Mouse (Mus musculus) forebrain, embryonic 12.5 days (tissue): Measurements from ENCODE around the gene Slc25a43. TPM values are rescaled to one million over a fixed set of nuclear protein-coding genes. Genes with fewer than 3 reads are reported as not detected.

ENCODE experiments used
- ATAC-seq: fragments of 200-750 bp; cut with Nextera tagmentation; 2 replicates; pipeline ENCODE4 v1.8.0; 2017; ENCODE audit warnings: moderate TSS enrichment; ENCODE audit not compliant: low FRiP score
- H3K27ac ChIP-seq: fragments of 300-500 bp; sonication (generic); 2 replicates; pipeline ENCODE4 v1.5.1; 2016; ENCODE audit warnings: mild to moderate bottlenecking
- H3K27me3 ChIP-seq: fragments of 300-500 bp; sonication (generic); 2 replicates; pipeline ENCODE4 v1.6.1; 2016; ENCODE audit warnings: mild to moderate bottlenecking
- H3K36me3 ChIP-seq: fragments of 300-500 bp; sonication (generic); replicated peaks from 2 replicates; pipeline ENCODE4 v1.6.1; 2016; ENCODE audit warnings: mild to moderate bottlenecking
- H3K4me1 ChIP-seq: fragments of 300-500 bp; sonication (generic); 2 replicates; pipeline ENCODE4 v1.6.1; 2016
- H3K4me2 ChIP-seq: fragments of 300-500 bp; sonication (generic); 2 replicates; pipeline ENCODE4 v1.6.1; 2016; ENCODE audit warnings: mild to moderate bottlenecking, moderate library complexity
- H3K4me3 ChIP-seq: fragments of 300-500 bp; sonication (generic); replicated peaks from 2 replicates; pipeline ENCODE4 v1.5.1; 2016; ENCODE audit warnings: mild to moderate bottlenecking
- H3K9ac ChIP-seq: fragments of 300-500 bp; sonication (generic); 2 replicates; pipeline ENCODE4 v1.6.1; 2016; ENCODE audit warnings: mild to moderate bottlenecking
- H3K9me3 ChIP-seq: fragments of 300-500 bp; sonication (generic); 2 replicates; pipeline ENCODE4 v1.6.1; 2016
- WGBS: fragments of 180-500 bp; shearing (Covaris S2); methylation state at CpG from one replicate; pipeline ENCODE4 v1.1.7; 2016; 5-methylcytosine and 5-hydroxymethylcytosine counted together
- polyA plus RNA-seq: library from polyadenylated mRNA; unstranded; fragments of >200 nt; fragmentation: Nextera tagmentation; extraction: Ambion mirVana; gene quantifications from 2 replicates; pipeline ENCODE4 v1.2.1, GENCODE M21; 2016

The Slc25a43 gene
- polyA plus RNA-seq, 1 experiment from 2014 or later, result 0.86 TPM

GRCm38 (mm10) chrX:36758566-36758965 is 15.1 kb downstream of the Slc25a43 start:
- no peaks in the 10 kb centered on the region for H3K36me3 ChIP-seq
- no peaks in the 10 kb centered on the region for H3K9me3 ChIP-seq
- H3K27me3 ChIP-seq, result no peaks in the 10 kb centered on the region
- ATAC-seq, result no peak
- no peak overlapping the region for H3K4me2 ChIP-seq
- no peak overlapping the region for H3K4me3 ChIP-seq
- no peak overlapping the region for H3K27ac ChIP-seq
- H3K4me1 ChIP-seq, result peaks cover 14% of the 10 kb centered on the region
- no peak overlapping the region for H3K9ac ChIP-seq
- 63% methylated on average over 6 of the region's 6 CpGs for WGBS

DNA sequence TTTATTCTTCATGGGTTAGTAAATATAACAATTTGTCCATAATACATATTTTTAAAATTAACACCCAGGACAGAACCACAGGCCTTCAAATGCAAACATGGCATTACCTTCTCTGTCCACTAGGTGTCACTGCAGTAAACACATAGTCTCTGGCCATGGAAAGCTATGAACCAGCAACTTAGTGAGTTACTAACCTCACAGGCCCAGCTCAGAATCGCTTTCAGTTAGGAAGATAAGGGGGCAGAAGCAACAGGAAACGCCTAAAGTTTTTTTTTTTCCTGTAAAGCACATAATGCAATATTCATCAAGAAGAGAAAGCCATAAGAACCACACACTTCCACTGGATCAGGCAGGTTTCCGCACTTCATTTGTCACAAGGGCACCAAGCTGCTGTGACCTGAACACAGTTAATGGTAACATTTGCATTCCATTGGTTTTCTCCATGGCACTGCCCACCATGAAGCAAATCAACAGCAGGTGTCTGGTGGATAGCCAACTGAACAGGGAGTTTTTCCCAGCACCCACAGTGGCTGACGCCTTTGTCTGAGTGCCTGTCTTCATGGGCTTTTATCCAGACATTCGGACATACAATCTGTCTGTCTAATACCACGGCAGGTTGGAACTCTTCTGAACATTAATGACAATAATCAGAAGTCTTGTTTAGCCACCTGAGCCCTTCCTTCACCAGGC is 17.6 kb downstream of the Slc25a43 start:
- Histone ChIP-seq H3K4me1 (peaks cover 22% of the 10 kb centered on the region), H3K9me3 (no peaks in the 10 kb centered on the region), H3K27me3 (no peaks in the 10 kb centered on the region), H3K9ac (no peak overlapping the region), H3K36me3 (no peaks in the 10 kb centered on the region), H3K4me2 (peak overlapping the region; percentile 13), H3K27ac (peak overlapping the region; percentile 91), H3K4me3 (no peak overlapping the region)
- peak; percentile 40; the same call in 1 of the 2 replicates for ATAC-seq
- WGBS, result 41% methylated on average over 6 of the region's 6 CpGs

DNA sequence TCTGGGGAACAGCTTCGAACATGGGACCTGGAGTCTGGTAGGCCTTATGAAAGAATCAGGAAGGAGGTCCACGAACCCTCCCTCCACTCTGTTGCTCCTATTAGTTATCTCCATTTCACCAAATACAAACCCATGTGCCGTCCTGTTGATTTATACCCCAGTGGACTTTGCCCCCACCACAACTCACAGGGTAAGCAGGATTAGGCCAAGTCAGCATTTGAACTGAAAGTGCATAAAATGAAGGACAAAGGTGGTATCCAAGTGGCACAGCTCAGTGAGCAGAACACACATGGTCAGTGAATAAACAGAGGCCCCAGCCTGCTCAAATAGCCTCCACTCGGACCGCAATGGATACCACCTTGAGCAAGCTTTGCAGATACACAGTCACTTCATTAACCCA is 18.8 kb downstream of the Slc25a43 start:
- 0 out of 2 replicates have a peak overlapping the region, but pooled peaks have one; percentile 25 for H3K4me2 ChIP-seq
- no peaks in the 10 kb centered on the region for H3K36me3 ChIP-seq
- H3K9me3 ChIP-seq, result no peaks in the 10 kb centered on the region
- H3K27me3 ChIP-seq, result no peaks in the 10 kb centered on the region
- no peak overlapping the region for H3K4me3 ChIP-seq
- peak overlapping the region; percentile 91 for H3K27ac ChIP-seq
- WGBS, result 62% methylated on average over 5 of the region's 5 CpGs
- no peak for ATAC-seq
- peaks cover 22% of the 10 kb centered on the region for H3K4me1 ChIP-seq
- H3K9ac ChIP-seq, result no peak overlapping the region

DNA sequence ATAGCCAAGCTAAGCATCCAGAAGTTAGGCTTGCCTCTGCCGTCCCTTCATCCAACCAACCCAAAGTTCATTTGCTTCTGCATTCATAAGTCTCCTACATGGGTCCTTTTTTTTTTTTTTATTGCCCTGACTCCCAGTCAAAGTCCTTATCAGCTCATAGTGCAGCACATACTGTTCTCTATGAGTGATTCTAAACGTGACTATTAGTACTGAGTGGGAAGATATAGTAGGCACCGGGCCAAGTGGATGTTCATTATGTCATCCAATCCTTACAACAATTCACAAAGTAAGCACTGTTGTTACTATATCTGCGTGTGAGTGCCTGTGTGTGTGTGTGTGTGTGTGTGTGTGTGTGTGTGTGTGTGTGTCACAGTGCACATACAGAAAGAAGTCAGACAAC is 19.4 kb downstream of the Slc25a43 start:
- H3K27me3 ChIP-seq, result no peaks in the 10 kb centered on the region
- peaks cover 22% of the 10 kb centered on the region for H3K4me1 ChIP-seq
- H3K27ac ChIP-seq, result peak overlapping the region; percentile 91
- no peaks in the 10 kb centered on the region for H3K36me3 ChIP-seq
- 0 out of 2 replicates have a peak overlapping the region, but pooled peaks have one; percentile 2 for H3K4me3 ChIP-seq
- WGBS, result 50% methylated on average over 4 of the region's 4 CpGs
- H3K9me3 ChIP-seq, result no peaks in the 10 kb centered on the region
- peak overlapping the region; percentile 25 for H3K4me2 ChIP-seq
- no peak overlapping the region for H3K9ac ChIP-seq
- no peak for ATAC-seq

DNA sequence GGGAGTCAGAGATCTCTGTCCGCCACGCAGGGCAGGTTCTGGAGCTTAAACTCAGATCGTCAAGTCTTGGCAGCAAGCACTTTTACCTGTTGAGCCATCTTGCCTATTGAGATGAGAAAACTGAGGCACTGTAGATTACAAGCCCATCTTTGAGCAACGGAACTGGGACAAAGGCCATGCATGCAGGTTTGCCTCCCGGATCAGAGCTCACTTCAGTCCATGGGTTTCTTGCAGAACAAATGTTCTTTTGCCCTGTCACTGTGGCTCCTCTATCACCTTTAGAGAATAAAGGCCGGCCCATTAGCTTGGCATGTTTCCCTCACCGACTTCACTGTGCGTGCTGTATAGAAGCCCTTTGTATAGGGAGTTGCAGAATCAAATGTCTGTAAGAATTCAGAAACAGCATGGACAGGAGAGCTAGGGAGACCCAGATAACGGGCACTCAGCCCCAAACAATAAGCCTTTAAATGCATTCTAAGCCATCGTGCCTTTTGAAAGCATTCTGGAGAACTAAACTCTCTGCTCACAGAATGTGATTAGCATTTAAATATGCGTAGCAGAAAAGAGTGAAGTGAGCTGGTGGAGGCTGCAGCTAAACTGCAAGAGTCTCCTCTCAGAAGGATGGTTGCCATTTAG is 20.0 kb downstream of the Slc25a43 start:
- Histone ChIP-seq H3K4me2 (peak overlapping the region; percentile 25), H3K27ac (peak overlapping the region; percentile 91), H3K4me1 (peaks cover 22% of the 10 kb centered on the region), H3K9me3 (no peaks in the 10 kb centered on the region), H3K36me3 (no peaks in the 10 kb centered on the region), H3K9ac (no peak overlapping the region), H3K27me3 (no peaks in the 10 kb centered on the region), H3K4me3 (0 out of 2 replicates have a peak overlapping the region, but pooled peaks have one; percentile 2)
- WGBS, result 29% methylated on average over 11 of the region's 11 CpGs
- ATAC-seq, result peak; percentile 85

DNA sequence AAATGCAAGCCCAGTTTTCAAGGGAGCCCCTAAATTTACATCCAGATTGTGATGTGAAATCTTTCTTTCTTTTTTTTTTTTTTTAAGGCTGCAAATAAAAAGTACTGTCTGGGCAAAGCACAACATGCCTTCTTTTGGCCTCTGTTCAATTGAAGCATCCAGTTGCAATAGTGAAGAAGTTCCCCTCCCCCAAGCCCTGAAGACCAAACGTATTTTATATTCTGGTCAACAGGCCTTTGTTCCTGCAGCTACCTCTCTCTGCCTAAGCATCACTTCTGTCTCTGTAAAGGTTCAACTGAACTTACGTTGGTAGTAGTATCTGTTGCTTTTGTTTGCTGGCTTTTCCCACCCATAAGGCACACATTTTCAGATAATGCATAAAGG is 20.5 kb downstream of the Slc25a43 start:
- peaks cover 22% of the 10 kb centered on the region for H3K4me1 ChIP-seq
- no peak overlapping the region for H3K9ac ChIP-seq
- 0 out of 2 replicates have a peak, but pooled peaks have one; percentile 40 for ATAC-seq
- no peaks in the 10 kb centered on the region for H3K36me3 ChIP-seq
- H3K4me2 ChIP-seq, result peak overlapping the region; percentile 15; the same call in 1 of the 2 replicates
- H3K4me3 ChIP-seq, result no peak overlapping the region
- H3K27ac ChIP-seq, result peak overlapping the region; percentile 91
- no peaks in the 10 kb centered on the region for H3K27me3 ChIP-seq
- WGBS, result 24% methylated on average over 2 of the region's 2 CpGs
- no peaks in the 10 kb centered on the region for H3K9me3 ChIP-seq

DNA sequence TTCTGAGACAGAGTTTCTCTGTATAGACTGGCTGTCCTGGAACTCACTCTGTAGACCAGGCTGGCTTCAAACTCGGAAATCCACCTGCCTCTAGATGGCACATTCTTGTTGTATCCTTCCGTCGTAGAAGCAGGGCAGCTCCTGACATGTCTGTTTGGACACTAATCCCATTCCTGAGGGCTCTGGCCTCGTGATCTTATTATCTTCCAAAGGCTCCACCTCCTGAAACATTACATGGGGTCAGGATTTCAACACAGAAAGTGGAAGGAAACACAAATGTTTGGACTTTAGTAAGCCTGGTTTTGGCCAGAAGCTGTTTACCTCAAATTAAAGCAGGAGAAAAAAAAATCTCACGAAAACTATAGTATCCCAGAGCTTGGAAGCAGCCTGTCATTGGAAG is 23.9 kb downstream of the Slc25a43 start:
- Histone ChIP-seq H3K4me3 (no peak overlapping the region), H3K36me3 (no peaks in the 10 kb centered on the region), H3K9ac (no peak overlapping the region), H3K9me3 (no peaks in the 10 kb centered on the region), H3K27ac (no peak overlapping the region), H3K4me1 (peaks cover 14% of the 10 kb centered on the region; the same call in 1 of the 2 replicates), H3K27me3 (no peaks in the 10 kb centered on the region), H3K4me2 (no peak overlapping the region)
- WGBS, result 54% methylated on average over 5 of the region's 5 CpGs
- ATAC-seq, result no peak

DNA sequence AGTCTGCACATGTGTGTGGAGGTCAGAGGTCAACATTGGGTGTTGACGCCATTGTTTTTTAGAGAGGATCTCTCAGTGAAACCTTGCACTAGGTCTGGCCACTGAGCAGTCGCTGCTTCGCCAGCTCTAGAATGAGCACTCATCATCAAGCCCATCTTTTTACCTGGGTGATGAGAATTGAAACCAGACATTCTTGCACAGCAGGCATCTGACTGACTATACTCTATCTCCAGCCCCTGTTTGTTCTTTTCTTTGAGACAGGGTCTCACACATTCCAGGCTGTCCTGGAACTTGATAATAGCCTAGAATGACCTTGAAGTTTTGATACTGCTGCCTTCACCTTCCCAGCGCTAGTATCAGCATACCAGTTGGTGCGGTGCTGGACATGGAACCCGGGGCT is 29.1 kb downstream of the Slc25a43 start:
- Histone ChIP-seq H3K9ac (no peak overlapping the region), H3K4me2 (no peak overlapping the region), H3K9me3 (no peaks in the 10 kb centered on the region), H3K4me3 (no peak overlapping the region), H3K27me3 (no peaks in the 10 kb centered on the region), H3K4me1 (no peaks in the 10 kb centered on the region), H3K36me3 (no peaks in the 10 kb centered on the region), H3K27ac (no peak overlapping the region)
- WGBS, result 89% methylated on average over 6 of the region's 6 CpGs
- no peak for ATAC-seq

DNA sequence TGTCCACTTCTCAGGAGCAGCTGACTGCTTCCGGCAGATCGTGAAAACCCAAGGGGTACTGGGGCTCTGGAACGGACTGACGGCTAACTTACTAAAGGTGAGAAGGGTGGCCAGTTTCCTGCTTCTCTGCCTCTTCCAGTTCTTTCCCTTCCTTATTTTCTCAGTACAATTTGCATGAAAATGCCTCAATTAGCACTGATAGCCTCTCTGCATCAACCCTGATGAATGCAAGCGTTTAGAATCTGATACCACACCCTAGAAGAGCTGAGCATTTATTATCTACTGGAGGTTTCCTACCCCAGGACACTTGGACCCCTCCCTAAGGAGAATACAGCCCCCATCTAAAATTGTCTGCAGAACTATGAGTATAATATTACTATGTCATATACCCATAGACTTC is 32.1 kb downstream of the Slc25a43 start:
- Histone ChIP-seq H3K36me3 (no peaks in the 10 kb centered on the region), H3K27me3 (no peaks in the 10 kb centered on the region), H3K27ac (no peak overlapping the region), H3K9me3 (no peaks in the 10 kb centered on the region), H3K9ac (no peak overlapping the region), H3K4me3 (no peak overlapping the region), H3K4me1 (no peaks in the 10 kb centered on the region), H3K4me2 (no peak overlapping the region)
- WGBS, result 76% methylated on average over 5 of the region's 5 CpGs
- no peak for ATAC-seq

GRCm38 (mm10) chrX:36777694-36778093 is 34.2 kb downstream of the Slc25a43 start:
- H3K4me2 ChIP-seq, result no peak overlapping the region
- no peak overlapping the region for H3K27ac ChIP-seq

DNA sequence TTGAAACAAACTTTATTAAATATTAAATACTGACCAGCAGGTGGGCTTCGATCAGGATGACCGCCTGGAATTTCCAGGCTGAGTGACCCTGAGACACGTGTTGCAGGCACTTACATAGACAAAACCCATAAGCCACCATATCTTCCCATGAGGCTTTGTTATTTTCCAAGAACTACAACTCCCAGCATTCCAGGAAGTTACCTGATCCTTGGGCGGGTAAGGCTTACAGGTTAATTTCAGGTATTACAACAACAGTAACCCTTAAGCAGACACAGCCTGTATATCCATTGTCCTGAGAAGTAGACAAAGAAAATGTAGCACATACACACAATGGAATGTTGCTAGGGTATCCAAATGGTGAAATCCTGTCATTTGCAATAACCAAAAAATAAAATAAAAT is 45.9 kb downstream of the Slc25a43 start:
- no peaks in the 10 kb centered on the region for H3K36me3 ChIP-seq
- no peak overlapping the region for H3K27ac ChIP-seq
- no peak overlapping the region for H3K9ac ChIP-seq
- no peak overlapping the region for H3K4me3 ChIP-seq
- 71% methylated on average over 4 of the region's 4 CpGs for WGBS
- H3K27me3 ChIP-seq, result no peaks in the 10 kb centered on the region
- H3K4me1 ChIP-seq, result no peaks in the 10 kb centered on the region
- ATAC-seq, result no peak
- no peaks in the 10 kb centered on the region for H3K9me3 ChIP-seq
- no peak overlapping the region for H3K4me2 ChIP-seq

More at GRCm38 (mm10) chrX:36777694-36778093, 34.2 kb downstream of the Slc25a43 start:
- no peaks in the 10 kb centered on the region for H3K9me3 ChIP-seq
- ATAC-seq, result no peak
- no peaks in the 10 kb centered on the region for H3K36me3 ChIP-seq
- WGBS, result 86% methylated on average over 4 of the region's 4 CpGs
- H3K27me3 ChIP-seq, result no peaks in the 10 kb centered on the region
- H3K9ac ChIP-seq, result no peak overlapping the region
- no peak overlapping the region for H3K4me3 ChIP-seq
- no peaks in the 10 kb centered on the region for H3K4me1 ChIP-seq

DNA sequence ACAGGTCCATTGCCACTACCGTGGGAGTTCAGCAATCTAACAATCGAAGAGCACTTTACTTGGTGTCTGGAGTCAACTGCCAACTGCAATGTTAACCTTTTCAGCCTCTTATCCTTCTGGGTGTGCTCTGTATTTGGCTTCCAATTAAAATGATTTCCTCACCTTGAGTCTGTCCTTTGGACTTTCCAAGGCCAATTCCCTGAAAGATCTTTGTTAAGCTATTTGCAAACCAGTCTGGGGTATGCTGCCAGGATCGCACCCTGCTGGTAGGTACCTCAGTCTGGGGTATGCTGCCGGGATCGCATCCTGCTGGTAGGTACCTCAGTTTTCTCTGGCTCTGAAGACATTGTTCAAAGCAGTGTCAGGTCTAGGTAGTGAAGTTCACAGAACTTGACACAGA is 51.1 kb downstream of the Slc25a43 start:
- Histone ChIP-seq H3K9ac (no peak overlapping the region), H3K4me2 (no peak overlapping the region), H3K4me3 (no peak overlapping the region), H3K27ac (no peak overlapping the region), H3K4me1 (peaks cover 5% of the 10 kb centered on the region; the same call in 1 of the 2 replicates), H3K27me3 (no peaks in the 10 kb centered on the region), H3K9me3 (no peaks in the 10 kb centered on the region), H3K36me3 (peaks cover 10% of the 10 kb centered on the region)
- ATAC-seq, result no peak
- 64% methylated on average over 5 of the region's 5 CpGs for WGBS
